Mouse (Mus musculus): ENCODE results near the gene Tmem51.
A peak's percentile ranks its signal among the peaks of the same experiment; 100 is the strongest.

Tmem51 gene

GRCm38 (mm10) chr4:142088409-142088808, 4.3 kb upstream of the Tmem51 start:
- no peaks in the 10 kb centered on the region; the same call in 1 of the 2 replicates for H3K27me3 ChIP-seq (ENCODE audit: insufficient read depth, low read length)
- TF ChIP-seq POU5F1 (IDR thresholded peaks at IDR 0.05; ENCODE audit: borderline replicate concordance, low read length) (no peak), NANOG (IDR thresholded peaks at IDR 0.05; ENCODE audit: borderline replicate concordance, low read length) (no peak), CTCF (conservative IDR thresholded peaks at IDR 0.05; ENCODE audit: low read length) (no peak)
- peaks cover 30% of the 10 kb centered on the region for H3K4me1 ChIP-seq (replicated peaks; ENCODE audit: low read depth, low read length)
- H3K9me3 ChIP-seq (ENCODE audit: low read length), result no peaks in the 10 kb centered on the region
- H3K36me3 ChIP-seq (ENCODE audit: insufficient read depth, low read length), result no peaks in the 10 kb centered on the region
- H3K4me3 ChIP-seq (replicated peaks; ENCODE audit: low read length), result no peak overlapping the region

GRCm38 (mm10) chr4:142084936-142085563, 946 bp upstream of the Tmem51 start:
- no peaks in the 10 kb centered on the region for H3K9me3 ChIP-seq (ENCODE audit: low read length)
- peaks cover 50% of the 10 kb centered on the region for H3K4me1 ChIP-seq (replicated peaks; ENCODE audit: low read depth, low read length)
- TF ChIP-seq CTCF (conservative IDR thresholded peaks at IDR 0.05; ENCODE audit: low read length) (peak; percentile 4; the same call in 1 of the 2 replicates), POU5F1 (IDR thresholded peaks at IDR 0.05; ENCODE audit: borderline replicate concordance, low read length) (no peak), NANOG (IDR thresholded peaks at IDR 0.05; ENCODE audit: borderline replicate concordance, low read length) (no peak)
- peak overlapping the region; percentile 88 for H3K4me3 ChIP-seq (replicated peaks; ENCODE audit: low read length)
- 0 out of 2 replicates have a peak, but pooled peaks cover 3% of the 10 kb centered on the region for H3K36me3 ChIP-seq (ENCODE audit: insufficient read depth, low read length)
- H3K27me3 ChIP-seq (ENCODE audit: insufficient read depth, low read length), result peaks cover 5% of the 10 kb centered on the region

GRCm38 (mm10) chr4:142083762-142084130, 358 bp downstream of the Tmem51 start:
- Histone ChIP-seq H3K36me3 (ENCODE audit: insufficient read depth, low read length) (peaks cover 10% of the 10 kb centered on the region; the same call in 1 of the 2 replicates), H3K27me3 (ENCODE audit: insufficient read depth, low read length) (peaks cover 5% of the 10 kb centered on the region), H3K9me3 (ENCODE audit: low read length) (no peaks in the 10 kb centered on the region), H3K4me1 (replicated peaks; ENCODE audit: low read depth, low read length) (peaks cover 58% of the 10 kb centered on the region), H3K4me3 (replicated peaks; ENCODE audit: low read length) (peak overlapping the region; percentile 88)
- TF ChIP-seq CTCF (conservative IDR thresholded peaks at IDR 0.05; ENCODE audit: low read length) (peak; percentile 39), NANOG (IDR thresholded peaks at IDR 0.05; ENCODE audit: borderline replicate concordance, low read length) (no peak), POU5F1 (IDR thresholded peaks at IDR 0.05; ENCODE audit: borderline replicate concordance, low read length) (no peak)

GRCm38 (mm10) chr4:142083193-142083592, 911 bp downstream of the Tmem51 start:
- Histone ChIP-seq H3K4me3 (replicated peaks; ENCODE audit: low read length) (peak overlapping the region; percentile 88), H3K36me3 (ENCODE audit: insufficient read depth, low read length) (peaks cover 10% of the 10 kb centered on the region; the same call in 1 of the 2 replicates), H3K9me3 (ENCODE audit: low read length) (no peaks in the 10 kb centered on the region), H3K27me3 (ENCODE audit: insufficient read depth, low read length) (peaks cover 5% of the 10 kb centered on the region), H3K4me1 (replicated peaks; ENCODE audit: low read depth, low read length) (peaks cover 63% of the 10 kb centered on the region)
- no peak for TF ChIP-seq POU5F1 (IDR thresholded peaks at IDR 0.05; ENCODE audit: borderline replicate concordance, low read length)
- TF ChIP-seq CTCF (conservative IDR thresholded peaks at IDR 0.05; ENCODE audit: low read length), result no peak
- no peak for TF ChIP-seq NANOG (IDR thresholded peaks at IDR 0.05; ENCODE audit: borderline replicate concordance, low read length)

- no peak for TF ChIP-seq CTCF (conservative IDR thresholded peaks at IDR 0.05; ENCODE audit: low read length)
- TF ChIP-seq POU5F1 (IDR thresholded peaks at IDR 0.05; ENCODE audit: borderline replicate concordance, low read length), result no peak
- no peak for TF ChIP-seq NANOG (IDR thresholded peaks at IDR 0.05; ENCODE audit: borderline replicate concordance, low read length)
- Histone ChIP-seq H3K27me3 (ENCODE audit: insufficient read depth, low read length) (peaks cover 5% of the 10 kb centered on the region), H3K36me3 (ENCODE audit: insufficient read depth, low read length) (peaks cover 10% of the 10 kb centered on the region; the same call in 1 of the 2 replicates), H3K4me3 (replicated peaks; ENCODE audit: low read length) (peak overlapping the region; percentile 8; the same call in 1 of the 2 replicates), H3K9me3 (ENCODE audit: low read length) (no peaks in the 10 kb centered on the region), H3K4me1 (replicated peaks; ENCODE audit: low read depth, low read length) (peaks cover 68% of the 10 kb centered on the region)
Measured at GRCm38 (mm10) chr4:142082703-142083102, 1.4 kb downstream of the Tmem51 start.

- Histone ChIP-seq H3K4me3 (replicated peaks; ENCODE audit: low read length) (peak overlapping the region; percentile 50), H3K36me3 (ENCODE audit: insufficient read depth, low read length) (peaks cover 10% of the 10 kb centered on the region; the same call in 1 of the 2 replicates), H3K27me3 (ENCODE audit: insufficient read depth, low read length) (peaks cover 5% of the 10 kb centered on the region), H3K9me3 (ENCODE audit: low read length) (no peaks in the 10 kb centered on the region), H3K4me1 (replicated peaks; ENCODE audit: low read depth, low read length) (peaks cover 77% of the 10 kb centered on the region)
- TF ChIP-seq POU5F1 (IDR thresholded peaks at IDR 0.05; ENCODE audit: borderline replicate concordance, low read length) (no peak), CTCF (conservative IDR thresholded peaks at IDR 0.05; ENCODE audit: low read length) (no peak), NANOG (IDR thresholded peaks at IDR 0.05; ENCODE audit: borderline replicate concordance, low read length) (no peak)
Measured at GRCm38 (mm10) chr4:142081631-142082283, 2.3 kb downstream of the Tmem51 start.

GRCm38 (mm10) chr4:142080901-142081630, 3.0 kb downstream of the Tmem51 start:
- no peaks in the 10 kb centered on the region for H3K9me3 ChIP-seq (ENCODE audit: low read length)
- peak overlapping the region; percentile 29 for H3K4me3 ChIP-seq (replicated peaks; ENCODE audit: low read length)
- peaks cover 5% of the 10 kb centered on the region; the same call in 1 of the 2 replicates for H3K27me3 ChIP-seq (ENCODE audit: insufficient read depth, low read length)
- peaks cover 10% of the 10 kb centered on the region; the same call in 1 of the 2 replicates for H3K36me3 ChIP-seq (ENCODE audit: insufficient read depth, low read length)
- peaks cover 77% of the 10 kb centered on the region for H3K4me1 ChIP-seq (replicated peaks; ENCODE audit: low read depth, low read length)
- TF ChIP-seq NANOG (IDR thresholded peaks at IDR 0.05; ENCODE audit: borderline replicate concordance, low read length) (no peak), CTCF (conservative IDR thresholded peaks at IDR 0.05; ENCODE audit: low read length) (no peak), POU5F1 (IDR thresholded peaks at IDR 0.05; ENCODE audit: borderline replicate concordance, low read length) (no peak)

- TF ChIP-seq CTCF (conservative IDR thresholded peaks at IDR 0.05; ENCODE audit: low read length) (no peak), NANOG (IDR thresholded peaks at IDR 0.05; ENCODE audit: borderline replicate concordance, low read length) (no peak), POU5F1 (IDR thresholded peaks at IDR 0.05; ENCODE audit: borderline replicate concordance, low read length) (no peak)
- Histone ChIP-seq H3K36me3 (ENCODE audit: insufficient read depth, low read length) (peaks cover 10% of the 10 kb centered on the region; the same call in 1 of the 2 replicates), H3K4me1 (replicated peaks; ENCODE audit: low read depth, low read length) (peaks cover 81% of the 10 kb centered on the region), H3K4me3 (replicated peaks; ENCODE audit: low read length) (0 out of 2 replicates have a peak overlapping the region, but pooled peaks have one; percentile 29), H3K9me3 (ENCODE audit: low read length) (no peaks in the 10 kb centered on the region), H3K27me3 (ENCODE audit: insufficient read depth, low read length) (peaks cover 5% of the 10 kb centered on the region; the same call in 1 of the 2 replicates)
Measured at GRCm38 (mm10) chr4:142080487-142080767, 3.7 kb downstream of the Tmem51 start.
